Mouse (Mus musculus) gastrocnemius, adult 2 months (tissue): ENCODE results near the gene Tcp11l2. TPM values are rescaled to one million over a fixed set of nuclear protein-coding genes. Genes with fewer than 3 reads are reported as not detected.
A peak's percentile ranks its signal among the peaks of the same experiment; 100 is the strongest.

Source experiments
- DNase-seq: peaks from one replicate; pipeline ENCODE4 v3.0.0; 2022
- H3K27ac ChIP-seq: fragments of 200-600 bp; 2 replicates; pipeline ENCODE4 v1.8.1; 2022; ENCODE audit warnings: mild to moderate bottlenecking
- H3K4me3 ChIP-seq: fragments of 200-600 bp; 2 replicates; pipeline ENCODE4 v1.8.1; 2022; ENCODE audit warnings: mild to moderate bottlenecking, moderate library complexity
- CTCF ChIP-seq: fragments of 200-600 bp; IDR thresholded peaks from 2 replicates; pipeline ENCODE4 v1.8.1; 2022; ENCODE audit warnings: antibody characterized with exemption, mild to moderate bottlenecking, moderate library complexity
- intact Hi-C: fragments of 180-260 bp; cut with DNase I; formaldehyde crosslinking; loops from one replicate; pipeline ENCODE4 v1.15.1; 2025
- total RNA-seq, 2 experiments: library from RNA; stranded (reverse); gene quantifications; 2 replicates each; pipeline ENCODE4 v1.2.3; 2021

Gene Tcp11l2
- total RNA-seq, 2 experiments from 2014 or later = 45.4 to 55.7 TPM

- no peak overlapping the region for H3K27ac ChIP-seq
- intact Hi-C loops = loop anchor here (5.0 kb wide), 1 partner anchor 46 kb away; no protein-coding TSS in a partner anchor
- peak; percentile 9; the same call in 1 of the 2 replicates for TF ChIP-seq CTCF
- H3K4me3 ChIP-seq = no peak overlapping the region
- no peak for DNase-seq
These were observed 13.6 kb upstream of the Tcp11l2 start for GRCm38 (mm10) chr10:84562567-84563554.

- no peak for DNase-seq
- no peak overlapping the region; the same call in 1 of the 2 replicates for H3K27ac ChIP-seq
- no peak overlapping the region for H3K4me3 ChIP-seq
- no peak for TF ChIP-seq CTCF
- intact Hi-C loops = loop anchor here (5.0 kb wide), 1 partner anchor 47 kb away; no protein-coding TSS in a partner anchor
These were observed 12.0 kb upstream of the Tcp11l2 start for GRCm38 (mm10) chr10:84564427-84564826.

- no peak for DNase-seq
- Histone ChIP-seq H3K27ac (no peak overlapping the region), H3K4me3 (no peak overlapping the region)
- no peak for TF ChIP-seq CTCF
- intact Hi-C loops = no loop called here
These were observed 5.3 kb upstream of the Tcp11l2 start for GRCm38 (mm10) chr10:84571052-84571639.

GRCm38 (mm10) chr10:84573671-84574420, 2.6 kb upstream of the Tcp11l2 start:
- H3K4me3 ChIP-seq = no peak overlapping the region
- intact Hi-C loops = no loop called here

GRCm38 (mm10) chr10:84576029-84576394, 414 bp upstream of the Tcp11l2 start:
- no peak for TF ChIP-seq CTCF
- intact Hi-C loops = loop anchor here (1.0 to 5.0 kb wide), 2 partner anchors 46 to 49 kb away; partner anchors contain the start of gene Polr3b
- H3K27ac ChIP-seq = peak overlapping the region; percentile 100
- DNase-seq = no peak
- H3K4me3 ChIP-seq = peak overlapping the region; percentile 83

More at GRCm38 (mm10) chr10:84573671-84574420, 2.6 kb upstream of the Tcp11l2 start:
- DNase-seq = no peak
- no peak overlapping the region for H3K27ac ChIP-seq
- no peak for TF ChIP-seq CTCF

- no peak for TF ChIP-seq CTCF
- Histone ChIP-seq H3K27ac (peak overlapping the region; percentile 100), H3K4me3 (peak overlapping the region; percentile 83)
- intact Hi-C loops = loop anchor here (5.0 kb wide), 1 partner anchor 50 kb away; no protein-coding TSS in a partner anchor
- peak; percentile 90 for DNase-seq
These were observed 773 bp downstream of the Tcp11l2 start for GRCm38 (mm10) chr10:84577071-84577727.

GRCm38 (mm10) chr10:84578738-84579137, 2.3 kb downstream of the Tcp11l2 start:
- peak overlapping the region; percentile 83 for H3K4me3 ChIP-seq
- intact Hi-C loops = loop anchor here (5.0 kb wide), 1 partner anchor 51 kb away; no protein-coding TSS in a partner anchor

GRCm38 (mm10) chr10:84579527-84579926, 3.1 kb downstream of the Tcp11l2 start:
- no peak overlapping the region for H3K27ac ChIP-seq
- no peak overlapping the region; the same call in 1 of the 2 replicates for H3K4me3 ChIP-seq
- no peak for TF ChIP-seq CTCF
- intact Hi-C loops = loop anchor here (5.0 kb wide), 1 partner anchor 52 kb away; no protein-coding TSS in a partner anchor
- DNase-seq = no peak

More at GRCm38 (mm10) chr10:84578738-84579137, 2.3 kb downstream of the Tcp11l2 start:
- no peak for TF ChIP-seq CTCF
- peak overlapping the region; percentile 100 for H3K27ac ChIP-seq
- no peak for DNase-seq

- H3K4me3 ChIP-seq = 0 out of 2 replicates have a peak overlapping the region, but pooled peaks have one; percentile 11
- intact Hi-C loops = no loop called here
- DNase-seq = no peak
- no peak for TF ChIP-seq CTCF
- H3K27ac ChIP-seq = peak overlapping the region; percentile 78
These were observed 4.8 kb downstream of the Tcp11l2 start for GRCm38 (mm10) chr10:84581191-84581590.

- TF ChIP-seq CTCF = no peak
- intact Hi-C loops = no loop called here
- Histone ChIP-seq H3K4me3 (no peak overlapping the region), H3K27ac (peak overlapping the region; percentile 78)
- DNase-seq = peak; percentile 56
These were observed 5.8 kb downstream of the Tcp11l2 start for GRCm38 (mm10) chr10:84582236-84582635.

- intact Hi-C loops = no loop called here
- TF ChIP-seq CTCF = no peak
- Histone ChIP-seq H3K4me3 (peak overlapping the region; percentile 33), H3K27ac (peak overlapping the region; percentile 28; the same call in 1 of the 2 replicates)
- DNase-seq = no peak
These were observed 8.2 kb downstream of the Tcp11l2 start for GRCm38 (mm10) chr10:84584451-84585293.
